Mouse (Mus musculus) hindbrain, embryonic 13.5 days (tissue): ENCODE measurements at regions not wholly inside any gene's neighbourhood (a gene's known extent, or its start where the extent isn't known, plus 50 kb on each side); places are given as distances from the start of the nearest gene placed in this dataset.
"Not testable (repeated sequence)": the region's sequence is repeated elsewhere in the genome, so short reads cannot be mapped to it uniquely, and the experiment has no call there.

ENCODE experiments used
- ATAC-seq: fragments of 200-750 bp; cut with Nextera tagmentation; 2 replicates; pipeline ENCODE4 v1.8.0; 2017; ENCODE audit warnings: moderate TSS enrichment; ENCODE audit not compliant: low FRiP score
- H3K27ac ChIP-seq: fragments of 300-500 bp; sonication (generic); 2 replicates; pipeline ENCODE4 v1.5.1; 2015; ENCODE audit warnings: inconsistent platforms, mild to moderate bottlenecking, moderate library complexity
- H3K27me3 ChIP-seq: fragments of 300-500 bp; sonication (generic); 2 replicates; pipeline ENCODE4 v1.6.1; 2015; ENCODE audit warnings: mild to moderate bottlenecking, inconsistent platforms
- H3K36me3 ChIP-seq: fragments of 300-500 bp; sonication (generic); 2 replicates; pipeline ENCODE4 v1.6.1; 2015; ENCODE audit warnings: mild to moderate bottlenecking, inconsistent platforms
- H3K4me1 ChIP-seq: fragments of 300-500 bp; sonication (generic); replicated peaks from 2 replicates; pipeline ENCODE4 v1.6.1; 2015; ENCODE audit warnings: inconsistent platforms
- H3K4me2 ChIP-seq: fragments of 300-500 bp; sonication (generic); 2 replicates; pipeline ENCODE4 v1.6.1; 2015; ENCODE audit warnings: inconsistent platforms, mild to moderate bottlenecking, moderate library complexity
- H3K4me3 ChIP-seq: fragments of 300-500 bp; sonication (generic); 2 replicates; pipeline ENCODE4 v1.5.1; 2015; ENCODE audit warnings: mild to moderate bottlenecking, inconsistent platforms
- H3K9ac ChIP-seq: fragments of 300-500 bp; sonication (generic); 2 replicates; pipeline ENCODE4 v1.6.1; 2015; ENCODE audit warnings: mild to moderate bottlenecking, inconsistent platforms
- H3K9me3 ChIP-seq: fragments of 300-500 bp; sonication (generic); 2 replicates; pipeline ENCODE4 v1.6.1; 2016; ENCODE audit warnings: inconsistent platforms
- WGBS: fragments of 180-500 bp; shearing (Covaris S2); methylation state at CpG from one replicate; pipeline ENCODE4 v1.1.7; 2015; 5-methylcytosine and 5-hydroxymethylcytosine counted together

- WGBS: 81% methylated on average over 9 of the region's 9 CpGs
- Histone ChIP-seq H3K9me3 (no peaks in the 10 kb centered on the region), H3K4me2 (no peak overlapping the region), H3K9ac (no peak overlapping the region), H3K27ac (no peak overlapping the region), H3K36me3 (no peaks in the 10 kb centered on the region), H3K4me1 (no peaks in the 10 kb centered on the region), H3K4me3 (no peak overlapping the region), H3K27me3 (no peaks in the 10 kb centered on the region)
- ATAC-seq: no peak
Measured at GRCm38 (mm10) chr9:31648551-31648950, 184.3 kb upstream of the Tmem45b start.

- no peaks in the 10 kb centered on the region for H3K36me3 ChIP-seq
- WGBS: 74% methylated on average over 7 of the region's 7 CpGs
- H3K4me1 ChIP-seq: no peaks in the 10 kb centered on the region
- no peak overlapping the region for H3K9ac ChIP-seq
- no peaks in the 10 kb centered on the region for H3K9me3 ChIP-seq
- H3K4me2 ChIP-seq: no peak overlapping the region
- H3K27me3 ChIP-seq: no peaks in the 10 kb centered on the region
- H3K27ac ChIP-seq: no peak overlapping the region
- no peak for ATAC-seq
- no peak overlapping the region for H3K4me3 ChIP-seq
Measured at GRCm38 (mm10) chr9:31645114-31645513, 180.9 kb upstream of the Tmem45b start.

- H3K9me3 ChIP-seq: no peaks in the 10 kb centered on the region
- no peaks in the 10 kb centered on the region for H3K36me3 ChIP-seq
- no peak for ATAC-seq
- no peak overlapping the region for H3K27ac ChIP-seq
- H3K9ac ChIP-seq: no peak overlapping the region
- 83% methylated on average over 3 of the region's 3 CpGs for WGBS
- no peak overlapping the region for H3K4me3 ChIP-seq
- no peak overlapping the region for H3K4me2 ChIP-seq
- no peaks in the 10 kb centered on the region for H3K27me3 ChIP-seq
- H3K4me1 ChIP-seq: no peaks in the 10 kb centered on the region
Measured at GRCm38 (mm10) chr9:31644106-31644505, 179.8 kb upstream of the Tmem45b start.

GRCm38 (mm10) chr9:31642169-31642568 is 177.9 kb upstream of the Tmem45b start:
- no peak overlapping the region for H3K4me2 ChIP-seq
- ATAC-seq: no peak

GRCm38 (mm10) chr9:31628291-31628690 is 164.0 kb upstream of the Tmem45b start:
- ATAC-seq: no peak
- 92% methylated on average over 6 of the region's 6 CpGs for WGBS

More at GRCm38 (mm10) chr9:31642169-31642568, 177.9 kb upstream of the Tmem45b start:
- Histone ChIP-seq H3K4me3 (no peak overlapping the region), H3K4me1 (no peaks in the 10 kb centered on the region), H3K27me3 (no peaks in the 10 kb centered on the region), H3K9ac (no peak overlapping the region), H3K9me3 (peaks cover under 1% of the 10 kb centered on the region), H3K36me3 (no peaks in the 10 kb centered on the region), H3K27ac (no peak overlapping the region)
- 81% methylated on average over 4 of the region's 4 CpGs for WGBS

GRCm38 (mm10) chr9:31621553-31621952 is 157.3 kb upstream of the Tmem45b start:
- 94% methylated on average over 7 of the region's 7 CpGs for WGBS
- H3K4me3 ChIP-seq, ATAC-seq: not testable (repeated sequence)

More at GRCm38 (mm10) chr9:31628291-31628690, 164.0 kb upstream of the Tmem45b start:
- H3K4me3 ChIP-seq: no peak overlapping the region
- H3K9ac ChIP-seq: no peak overlapping the region
- no peaks in the 10 kb centered on the region for H3K9me3 ChIP-seq
- H3K27ac ChIP-seq: no peak overlapping the region
- H3K27me3 ChIP-seq: no peaks in the 10 kb centered on the region
- no peaks in the 10 kb centered on the region for H3K4me1 ChIP-seq
- H3K4me2 ChIP-seq: no peak overlapping the region
- no peaks in the 10 kb centered on the region for H3K36me3 ChIP-seq

GRCm38 (mm10) chr9:31619344-31619743 is 155.1 kb upstream of the Tmem45b start:
- no peak overlapping the region for H3K4me2 ChIP-seq
- H3K36me3 ChIP-seq: no peaks in the 10 kb centered on the region
- ATAC-seq: no peak
- H3K9me3 ChIP-seq: no peaks in the 10 kb centered on the region
- H3K27me3 ChIP-seq: no peaks in the 10 kb centered on the region
- H3K4me3 ChIP-seq: no peak overlapping the region
- 74% methylated on average over 6 of the region's 6 CpGs for WGBS
- H3K4me1 ChIP-seq: no peaks in the 10 kb centered on the region
- no peak overlapping the region for H3K9ac ChIP-seq
- H3K27ac ChIP-seq: no peak overlapping the region

More at GRCm38 (mm10) chr9:31621553-31621952, 157.3 kb upstream of the Tmem45b start:
- not testable (repeated sequence) for H3K4me1 ChIP-seq, H3K27ac ChIP-seq, H3K9ac ChIP-seq, H3K9me3 ChIP-seq, H3K27me3 ChIP-seq, H3K36me3 ChIP-seq, H3K4me2 ChIP-seq

GRCm38 (mm10) chr9:31614250-31614945 is 150.1 kb upstream of the Tmem45b start:
- no peaks in the 10 kb centered on the region for H3K36me3 ChIP-seq
- H3K27ac ChIP-seq: no peak overlapping the region
- H3K4me2 ChIP-seq: no peak overlapping the region
- no peak for ATAC-seq
- no peaks in the 10 kb centered on the region for H3K27me3 ChIP-seq
- no peaks in the 10 kb centered on the region for H3K9me3 ChIP-seq
- 72% methylated on average over 13 of the region's 13 CpGs for WGBS
- no peaks in the 10 kb centered on the region for H3K4me1 ChIP-seq
- no peak overlapping the region for H3K9ac ChIP-seq
- H3K4me3 ChIP-seq: no peak overlapping the region

GRCm38 (mm10) chr9:31611036-31611695 is 146.9 kb upstream of the Tmem45b start:
- H3K27me3 ChIP-seq: no peaks in the 10 kb centered on the region
- no peak overlapping the region for H3K4me2 ChIP-seq
- 81% methylated on average over 8 of the region's 8 CpGs for WGBS
- no peak for ATAC-seq
- H3K9me3 ChIP-seq: no peaks in the 10 kb centered on the region
- H3K9ac ChIP-seq: no peak overlapping the region
- no peaks in the 10 kb centered on the region for H3K36me3 ChIP-seq
- H3K27ac ChIP-seq: no peak overlapping the region
- H3K4me3 ChIP-seq: no peak overlapping the region
- H3K4me1 ChIP-seq: no peaks in the 10 kb centered on the region

GRCm38 (mm10) chr9:31610631-31611030 is 146.4 kb upstream of the Tmem45b start:
- ATAC-seq: no peak
- H3K9ac ChIP-seq: no peak overlapping the region
- H3K4me3 ChIP-seq: no peak overlapping the region
- H3K27ac ChIP-seq: no peak overlapping the region
- no peaks in the 10 kb centered on the region for H3K4me1 ChIP-seq
- no peaks in the 10 kb centered on the region for H3K36me3 ChIP-seq
- H3K9me3 ChIP-seq: no peaks in the 10 kb centered on the region
- H3K27me3 ChIP-seq: no peaks in the 10 kb centered on the region
- WGBS: 73% methylated on average over 4 of the region's 4 CpGs
- no peak overlapping the region for H3K4me2 ChIP-seq

- Histone ChIP-seq H3K36me3 (no peaks in the 10 kb centered on the region), H3K9me3 (no peaks in the 10 kb centered on the region), H3K4me3 (no peak overlapping the region), H3K27me3 (no peaks in the 10 kb centered on the region), H3K4me1 (no peaks in the 10 kb centered on the region), H3K9ac (no peak overlapping the region), H3K4me2 (no peak overlapping the region), H3K27ac (no peak overlapping the region)
- 61% methylated on average over 1 of the region's 1 CpGs for WGBS
- ATAC-seq: no peak
Measured at GRCm38 (mm10) chr9:31610212-31610611, 145.9 kb upstream of the Tmem45b start.

- no peak for ATAC-seq
- 84% methylated on average over 3 of the region's 3 CpGs for WGBS
- Histone ChIP-seq H3K4me1 (no peaks in the 10 kb centered on the region), H3K27me3 (no peaks in the 10 kb centered on the region), H3K36me3 (no peaks in the 10 kb centered on the region), H3K4me3 (no peak overlapping the region), H3K27ac (no peak overlapping the region), H3K9me3 (no peaks in the 10 kb centered on the region), H3K9ac (no peak overlapping the region), H3K4me2 (no peak overlapping the region)
Measured at GRCm38 (mm10) chr9:31609731-31610130, 145.5 kb upstream of the Tmem45b start.
